Mouse (Mus musculus) liver, embryonic 16.5 days (tissue): ENCODE data around the gene Chd8. TPM values are rescaled to one million over a fixed set of nuclear protein-coding genes. Genes with fewer than 3 reads are reported as not detected.

Experiments
- ATAC-seq: fragments of 200-750 bp; cut with Nextera tagmentation; 2 replicates; pipeline ENCODE4 v1.8.0; 2017; ENCODE audit warnings: low read depth, mild to moderate bottlenecking, moderate number of reproducible peaks, moderate library complexity
- H3K27ac ChIP-seq: fragments of 300-500 bp; sonication (generic); 2 replicates; pipeline ENCODE4 v1.5.1; 2014; ENCODE audit warnings: mild to moderate bottlenecking, low read length
- H3K27me3 ChIP-seq: fragments of 300-500 bp; sonication (generic); 2 replicates; pipeline ENCODE4 v1.6.1; 2014; ENCODE audit warnings: low read depth, low read length, mixed read lengths; ENCODE audit not compliant: control insufficient read depth, insufficient read depth
- H3K36me3 ChIP-seq: fragments of 300-500 bp; sonication (generic); 2 replicates; pipeline ENCODE4 v1.6.1; 2014; ENCODE audit warnings: mild to moderate bottlenecking; ENCODE audit not compliant: control insufficient read depth, insufficient read depth
- H3K4me1 ChIP-seq: fragments of 300-500 bp; sonication (generic); 2 replicates; pipeline ENCODE4 v1.6.1; 2014; ENCODE audit warnings: low read depth, low read length, mixed read lengths; ENCODE audit not compliant: control insufficient read depth
- H3K4me2 ChIP-seq: fragments of 300-500 bp; sonication (generic); 2 replicates; pipeline ENCODE4 v1.6.1; 2014; ENCODE audit warnings: low read depth, low read length, mixed read lengths
- H3K4me3 ChIP-seq: fragments of 300-500 bp; sonication (generic); 2 replicates; pipeline ENCODE4 v1.5.1; 2014; ENCODE audit warnings: low read depth, mild to moderate bottlenecking, low read length
- H3K9ac ChIP-seq: fragments of 300-500 bp; sonication (generic); 2 replicates; pipeline ENCODE4 v1.6.1; 2014; ENCODE audit warnings: low read depth, low read length
- H3K9me3 ChIP-seq: fragments of 300-500 bp; sonication (generic); replicated peaks from 2 replicates; pipeline ENCODE4 v1.6.1; 2016; ENCODE audit warnings: low read length; ENCODE audit not compliant: control insufficient read depth
- WGBS: fragments of 180-500 bp; shearing (Covaris S2); extraction: QIAGEN DNeasy Blood & Tissue Kit; methylation state at CpG from one replicate; pipeline ENCODE4 v1.1.7; 2014; ENCODE audit not compliant: insufficient replicate concordance; 5-methylcytosine and 5-hydroxymethylcytosine counted together
- polyA plus RNA-seq: library from polyadenylated mRNA; unstranded; fragments of >200 nt; fragmentation: Nextera tagmentation; extraction: Ambion mirVana; gene quantifications from 2 replicates; pipeline ENCODE4 v1.2.1, GENCODE M21; 2015

Chd8 gene
- polyA plus RNA-seq, 1 experiment from 2014 or later, result 12.6 TPM

GRCm38 (mm10) chr14:52278932-52279746 lies 21.6 kb upstream of the Chd8 start, which contains the start of the genes Tox4 and Rab2b:
Gene Tox4, plus strand, starts transcription at chr14:52279146.
Gene Rab2b, minus strand, starts transcription at chr14:52279545.
- peak within 1 kb of the TSS; percentile 73 for H3K4me2 ChIP-seq
- no peaks in the 10 kb centered on the region for H3K36me3 ChIP-seq
- H3K9ac ChIP-seq, result peak within 1 kb of the TSS; percentile 82
- peaks cover 13% of the 10 kb centered on the region for H3K4me1 ChIP-seq
- H3K27ac ChIP-seq, result peak within 1 kb of the TSS; percentile 92
- no peaks in the 10 kb centered on the region for H3K9me3 ChIP-seq
- under 1% methylated on average over 66 of the region's 66 CpGs for WGBS
- H3K27me3 ChIP-seq, result no peaks in the 10 kb centered on the region
- peak within 1 kb of the TSS; percentile 77 for H3K4me3 ChIP-seq
- ATAC-seq, result peak; percentile 93

- Histone ChIP-seq H3K4me1 (peaks cover 11% of the 10 kb centered on the region), H3K4me3 (no peak overlapping the region), H3K4me2 (no peak overlapping the region), H3K36me3 (no peaks in the 10 kb centered on the region), H3K9me3 (no peaks in the 10 kb centered on the region), H3K9ac (no peak overlapping the region), H3K27me3 (no peaks in the 10 kb centered on the region), H3K27ac (no peak overlapping the region)
- WGBS, result 74% methylated on average over 4 of the region's 4 CpGs
- no peak for ATAC-seq
Observed at GRCm38 (mm10) chr14:52277210-52277609, 19.6 kb upstream of the Chd8 start.

- no peak for ATAC-seq
- H3K4me1 ChIP-seq, result no peaks in the 10 kb centered on the region
- no peak overlapping the region for H3K27ac ChIP-seq
- H3K27me3 ChIP-seq, result no peaks in the 10 kb centered on the region
- no peak overlapping the region for H3K4me2 ChIP-seq
- H3K9me3 ChIP-seq, result no peaks in the 10 kb centered on the region
- 54% methylated on average over 3 of the region's 3 CpGs for WGBS
- H3K36me3 ChIP-seq, result no peaks in the 10 kb centered on the region
- H3K4me3 ChIP-seq, result no peak overlapping the region
- no peak overlapping the region for H3K9ac ChIP-seq
Observed at GRCm38 (mm10) chr14:52272781-52273180, 15.2 kb upstream of the Chd8 start.

- no peaks in the 10 kb centered on the region for H3K27me3 ChIP-seq
- H3K4me3 ChIP-seq, result peak overlapping the region; percentile 83
- no peaks in the 10 kb centered on the region for H3K9me3 ChIP-seq
- H3K36me3 ChIP-seq, result no peaks in the 10 kb centered on the region
- H3K9ac ChIP-seq, result peak overlapping the region; percentile 84
- H3K4me1 ChIP-seq, result peaks cover 18% of the 10 kb centered on the region
- peak overlapping the region; percentile 95 for H3K4me2 ChIP-seq
- WGBS, result 3% methylated on average over 18 of the region's 18 CpGs
- no peak for ATAC-seq
- H3K27ac ChIP-seq, result peak overlapping the region; percentile 92
Observed at GRCm38 (mm10) chr14:52256311-52257175, 1.0 kb downstream of the Chd8 start.

GRCm38 (mm10) chr14:52246129-52246528 lies 11.5 kb downstream of the Chd8 start:
- H3K4me2 ChIP-seq, result no peak overlapping the region
- no peak overlapping the region for H3K9ac ChIP-seq
- no peak overlapping the region for H3K27ac ChIP-seq
- no peaks in the 10 kb centered on the region for H3K36me3 ChIP-seq
- H3K9me3 ChIP-seq, result no peaks in the 10 kb centered on the region
- H3K27me3 ChIP-seq, result no peaks in the 10 kb centered on the region
- no peak for ATAC-seq
- H3K4me1 ChIP-seq, result peaks cover 17% of the 10 kb centered on the region
- 63% methylated on average over 4 of the region's 4 CpGs for whole genome bisulfite sequencing
- H3K4me3 ChIP-seq, result no peak overlapping the region

- Histone ChIP-seq H3K27me3 (no peaks in the 10 kb centered on the region), H3K4me2 (peak overlapping the region; percentile 89), H3K9ac (peak overlapping the region; percentile 87), H3K4me1 (peaks cover 21% of the 10 kb centered on the region), H3K36me3 (no peaks in the 10 kb centered on the region), H3K9me3 (no peaks in the 10 kb centered on the region), H3K27ac (peak overlapping the region; percentile 63), H3K4me3 (peak overlapping the region; percentile 92)
- ATAC-seq, result peak; percentile 41
- 10% methylated on average over 7 of the region's 7 CpGs for WGBS
Observed at GRCm38 (mm10) chr14:52244690-52245042, 12.9 kb downstream of the Chd8 start.

GRCm38 (mm10) chr14:52244041-52244689 lies 13.4 kb downstream of the Chd8 start:
- peak overlapping the region; percentile 89 for H3K4me2 ChIP-seq
- peak overlapping the region; percentile 63 for H3K27ac ChIP-seq
- ATAC-seq, result peak; percentile 99
- peak overlapping the region; percentile 92 for H3K4me3 ChIP-seq
- no peaks in the 10 kb centered on the region for H3K27me3 ChIP-seq
- H3K4me1 ChIP-seq, result peaks cover 21% of the 10 kb centered on the region
- H3K9ac ChIP-seq, result peak overlapping the region; percentile 87
- H3K9me3 ChIP-seq, result no peaks in the 10 kb centered on the region
- WGBS, result under 1% methylated on average over 32 of the region's 32 CpGs
- H3K36me3 ChIP-seq, result no peaks in the 10 kb centered on the region

GRCm38 (mm10) chr14:52236216-52236615 lies 21.4 kb downstream of the Chd8 start:
- H3K36me3 ChIP-seq, result peaks cover 43% of the 10 kb centered on the region

More at GRCm38 (mm10) chr14:52236216-52236615, 21.4 kb downstream of the Chd8 start:
- no peaks in the 10 kb centered on the region for H3K9me3 ChIP-seq
- H3K4me1 ChIP-seq, result peaks cover 4% of the 10 kb centered on the region; the same call in 1 of the 2 replicates
- no peak overlapping the region for H3K9ac ChIP-seq
- no peak overlapping the region for H3K27ac ChIP-seq
- no peaks in the 10 kb centered on the region for H3K27me3 ChIP-seq
- 69% methylated on average over 1 of the region's 1 CpGs for WGBS
- no peak for ATAC-seq
- H3K4me3 ChIP-seq, result no peak overlapping the region
- H3K4me2 ChIP-seq, result no peak overlapping the region
